Mouse (Mus musculus) activated CD4-positive, CD25-positive, alpha-beta regulatory T cell, adult 9 weeks (primary cell): Measurements from ENCODE around the gene Vps33b. TPM values are rescaled to one million over a fixed set of nuclear protein-coding genes. Genes with fewer than 3 reads are reported as not detected.

Source experiments
- polyA plus RNA-seq: library from polyadenylated mRNA; unstranded; fragments of 100-300 nt; shearing (Covaris generic); gene quantifications from one replicate; pipeline ENCODE4 v1.2.1, GENCODE M21; 2017

Gene Vps33b
- 48.1 TPM for polyA plus RNA-seq

DNA sequence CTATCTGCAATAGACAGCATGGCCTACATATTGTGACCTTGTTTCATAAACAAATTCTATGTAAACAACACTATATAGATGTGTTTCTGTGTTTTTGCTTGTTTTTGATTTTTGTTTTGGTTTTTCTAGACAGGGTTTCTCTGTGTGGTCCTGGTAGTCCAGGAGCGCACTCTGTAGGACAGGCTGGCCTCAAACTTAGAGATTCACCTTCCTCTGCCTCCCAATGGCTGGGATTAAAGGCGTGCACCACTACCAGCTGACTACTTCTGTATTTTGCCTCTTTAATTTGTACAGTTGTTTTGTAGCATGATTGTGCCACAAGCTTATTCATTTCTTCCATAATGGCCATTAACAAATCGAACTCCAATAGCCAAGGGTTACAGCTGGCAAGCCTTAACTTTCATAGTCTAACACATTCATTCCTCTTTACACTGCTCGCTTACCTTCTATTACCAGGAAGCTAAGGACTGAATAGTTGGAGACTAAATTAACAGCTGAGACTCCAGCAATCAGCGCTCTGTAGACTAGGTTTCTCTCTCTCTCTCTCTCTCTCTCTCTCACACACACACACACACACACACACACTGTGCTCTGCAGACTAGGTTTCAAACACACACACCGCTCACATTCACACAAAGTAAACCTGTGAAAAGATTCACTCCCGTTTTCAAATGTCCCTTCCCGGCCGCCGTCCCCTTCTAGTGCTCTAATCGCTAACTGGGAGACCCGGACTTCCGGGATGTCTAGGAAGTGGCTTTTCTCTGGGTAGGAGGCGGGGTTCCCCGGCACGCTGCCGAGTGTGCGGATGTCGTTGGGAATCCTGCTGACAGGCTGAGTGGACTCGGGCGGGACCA is at the start of gene Vps33b:
Gene Vps33b (plus strand): TSS at position 753 of the 854 bp plus-strand sequence.

DNA sequence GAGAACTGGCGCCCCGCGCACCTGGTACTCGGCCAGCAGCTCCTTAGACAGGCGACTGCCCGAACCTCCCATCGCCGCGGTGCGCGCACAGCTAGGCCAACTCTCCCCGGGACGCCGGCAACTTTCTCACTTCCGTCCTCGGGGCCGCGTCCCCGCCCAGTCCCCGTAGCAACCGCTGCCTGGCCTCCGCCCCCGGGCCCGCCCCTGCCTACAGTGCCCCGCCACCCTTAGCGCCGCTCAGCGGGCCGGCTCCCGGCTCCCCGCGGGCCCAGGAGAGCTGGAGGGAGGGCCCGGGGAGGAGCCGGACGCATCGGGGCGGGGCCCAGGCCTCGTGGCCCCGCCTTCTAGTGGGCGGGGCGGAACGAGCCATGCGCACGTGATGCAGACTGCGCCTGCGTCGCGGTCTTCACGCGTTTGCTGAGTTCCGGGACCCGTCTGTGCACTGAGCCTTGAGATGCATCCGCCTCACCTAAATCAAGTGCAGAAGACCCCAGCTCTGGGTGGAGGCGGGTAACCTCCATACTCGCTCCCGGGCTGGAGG is 36.9 kb upstream of the Vps33b start, which contains the start of the genes Cib1 and Gdpgp1:
Gene Cib1 (minus strand): TSS at position 325 of the 541 bp plus-strand sequence.
Gene Gdpgp1 (plus strand): TSS at position 377 of the 541 bp plus-strand sequence.

GRCm38 (mm10) chr7:80246148-80246721 is 23.2 kb upstream of the Vps33b start, which contains the start of gene Ttll13:
Gene Ttll13 (plus strand): TSS chr7:80246376.

GRCm38 (mm10) chr7:80260625-80261371 is 8.7 kb upstream of the Vps33b start, which contains the start of gene Ngrn:
Gene Ngrn (plus strand): TSS chr7:80261215.

DNA sequence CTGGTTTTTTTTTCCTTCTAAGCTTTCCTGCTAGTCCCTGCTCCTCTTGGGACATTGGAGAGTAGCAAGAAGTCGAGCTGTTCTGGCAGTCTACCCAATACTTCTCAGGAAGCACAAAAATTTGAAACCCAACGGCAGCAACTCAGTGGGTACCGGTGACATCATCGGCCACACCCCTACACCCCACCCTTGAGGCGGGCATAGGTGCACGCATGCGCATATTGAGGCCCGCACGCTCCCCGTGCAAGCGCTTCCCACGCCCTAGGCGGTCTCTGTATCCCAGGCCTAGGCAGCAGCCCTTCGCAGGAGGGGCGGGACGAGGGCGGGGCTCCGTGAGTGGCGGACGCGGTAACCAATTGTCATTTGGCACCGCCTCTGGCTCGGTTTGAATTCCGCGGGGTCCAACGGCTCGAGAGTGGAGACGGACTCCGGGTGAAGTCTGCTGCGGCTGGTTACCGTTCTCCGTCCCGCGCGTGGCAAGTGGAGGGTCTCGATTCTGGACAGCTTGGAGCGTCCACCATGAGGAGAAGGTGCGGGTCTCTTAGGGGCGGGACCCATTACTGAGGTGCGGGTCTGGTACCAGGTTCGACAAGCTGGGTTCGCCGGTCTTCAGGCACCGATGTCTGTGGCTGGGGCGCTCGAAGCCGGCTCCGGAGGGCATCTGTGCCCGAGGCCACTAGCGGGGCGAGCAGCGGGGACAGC is 24.8 kb downstream of the Vps33b start, which contains the start of gene Prc1:
Gene Prc1 (plus strand): TSS at position 389 of the 702 bp plus-strand sequence.

GRCm38 (mm10) chr7:80324043-80324815 is 54.8 kb downstream of the Vps33b start, which contains the start of gene Rccd1:
Gene Rccd1 (minus strand): TSS chr7:80324454.

DNA sequence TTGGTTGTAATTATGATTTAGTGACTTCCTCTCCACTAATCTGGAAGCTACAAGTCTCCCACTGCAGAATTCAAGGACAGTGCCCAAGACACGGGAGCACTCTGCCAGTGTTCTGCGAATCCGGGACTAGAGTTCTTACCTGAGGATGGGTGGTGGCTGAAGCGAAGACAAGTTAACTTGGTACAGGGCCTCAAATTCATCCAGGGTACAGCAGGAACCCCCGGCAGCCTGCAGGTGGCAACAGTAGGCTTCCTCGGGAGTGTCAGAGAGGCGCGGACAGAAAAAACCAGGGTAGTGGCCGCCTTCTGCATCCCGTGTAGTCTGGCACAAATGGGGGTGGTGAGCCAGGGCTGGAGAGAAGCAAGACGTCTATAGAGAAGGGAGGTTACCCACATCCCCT is 71.3 kb downstream of the Vps33b start, which contains the start of gene Unc45a:
Gene Unc45a (minus strand): TSS at position 213 of the 400 bp plus-strand sequence.

Other genes with a start within 250 kb of the Vps33b start
- 3.2 TPM for gene Zfp710, start 244.8 kb upstream of the Vps33b start, polyA plus RNA-seq
- 35.0 TPM for gene Idh2, start 154.3 kb upstream of the Vps33b start, polyA plus RNA-seq
- 9.2 TPM for gene Sema4b, start 82.8 kb upstream of the Vps33b start, polyA plus RNA-seq
- gene Cib1, start 36.8 kb upstream of the Vps33b start, polyA plus RNA-seq: 178 TPM
- 11.0 TPM for gene Gdpgp1, start 36.8 kb upstream of the Vps33b start, polyA plus RNA-seq
- gene Ttll13, start 23.3 kb upstream of the Vps33b start, polyA plus RNA-seq: 0.61 TPM
- gene Ngrn, start 8.4 kb upstream of the Vps33b start, polyA plus RNA-seq: 55.3 TPM
- 18.1 TPM for gene Prc1, start 24.8 kb downstream of the Vps33b start, polyA plus RNA-seq
- gene Rccd1, start 54.8 kb downstream of the Vps33b start, polyA plus RNA-seq: 27.0 TPM
- gene Unc45a, start 71.4 kb downstream of the Vps33b start, polyA plus RNA-seq: 86.8 TPM
- gene Hddc3, start 73.5 kb downstream of the Vps33b start, polyA plus RNA-seq: 6.9 TPM
- gene Man2a2, start 101.7 kb downstream of the Vps33b start, polyA plus RNA-seq: 13.0 TPM
- gene Fes, start 118.3 kb downstream of the Vps33b start, polyA plus RNA-seq: 1.7 TPM
- 8.9 TPM for gene Furin, start 135.8 kb downstream of the Vps33b start, polyA plus RNA-seq